Mouse (Mus musculus) ES-E14 (cell line): ENCODE data around the gene Catsperg1.

Experiments used
- HCFC1 ChIP-seq: IDR thresholded peaks from 2 replicates; pipeline ENCODE4 v1.6.1; 2012; ENCODE audit warnings: low read length, inconsistent platforms, borderline replicate concordance; ENCODE audit not compliant: insufficient read depth
- MAFK ChIP-seq: IDR thresholded peaks from 2 replicates; pipeline ENCODE4 v1.6.1; 2014; ENCODE audit warnings: mild to moderate bottlenecking, low read depth, low read length, inconsistent platforms; ENCODE audit not compliant: insufficient read depth
- ZC3H11A ChIP-seq: IDR thresholded peaks from 2 replicates; pipeline ENCODE4 v1.6.1; 2012; ENCODE audit warnings: low read depth, mild to moderate bottlenecking, inconsistent platforms, low read length, borderline replicate concordance
- ZNF384 ChIP-seq: IDR thresholded peaks from 2 replicates; pipeline ENCODE4 v1.6.1; 2012; ENCODE audit warnings: low read depth, low read length, inconsistent platforms

GRCm38 (mm10) chr7:29155196-29155837 lies 58.5 kb downstream of the Catsperg1 start:
- TF ChIP-seq ZNF384: no peak
- no peak for TF ChIP-seq MAFK
- TF ChIP-seq HCFC1: no peak
- no peak for TF ChIP-seq ZC3H11A
